Mouse (Mus musculus) spleen, adult 2 months (tissue): ENCODE data around the gene Gm11596.

ENCODE experiments used
- CTCF ChIP-seq: fragments of 200-500 bp; IDR thresholded peaks from 2 replicates; pipeline ENCODE4 v1.5.1; 2011; ENCODE audit warnings: mild to moderate bottlenecking, inconsistent platforms; ENCODE audit not compliant: insufficient read depth, insufficient read length, insufficient replicate concordance; ENCODE audit errors: extremely low read depth
- POLR2A ChIP-seq: fragments of 200-500 bp; IDR thresholded peaks from 2 replicates; pipeline ENCODE4 v1.6.1; 2011; ENCODE audit warnings: low read depth, low read length, inconsistent platforms

GRCm38 (mm10) chr11:99780604-99781003, 12.7 kb downstream of the Gm11596 start, which contains the start of gene Krtap4-8:
- no peak for TF ChIP-seq CTCF
- no peak for TF ChIP-seq POLR2A
